Mouse (Mus musculus) E14TG2a.4 (cell line): Measurements from ENCODE around the gene Gsta2.

Experiments used
- CTCF ChIP-seq: conservative IDR thresholded peaks from 2 replicates; pipeline ENCODE4 v1.5.1; 2014; ENCODE audit warnings: low read length
- NANOG ChIP-seq: IDR thresholded peaks from 2 replicates; pipeline ENCODE4 v1.6.1; 2014; ENCODE audit warnings: borderline replicate concordance, low read length, mixed read lengths
- POU5F1 ChIP-seq: IDR thresholded peaks from 2 replicates; pipeline ENCODE4 v1.6.1; 2014; ENCODE audit warnings: low read length, borderline replicate concordance

- TF ChIP-seq CTCF (no peak), POU5F1 (no peak), NANOG (no peak)
Observed at GRCm38 (mm10) chr9:78355611-78356010, at the start of gene Gsta2.
